Mouse (Mus musculus): ENCODE results near the gene Crybg1. TPM values are rescaled to one million over a fixed set of nuclear protein-coding genes. Genes with fewer than 3 reads are reported as not detected.
"Not testable (repeated sequence)": the region's sequence is repeated elsewhere in the genome, so short reads cannot be mapped to it uniquely, and the experiment has no call there.

Crybg1 gene
- total RNA-seq, 2 experiments from 2014 or later = 1.0 to 1.3 TPM

DNA sequence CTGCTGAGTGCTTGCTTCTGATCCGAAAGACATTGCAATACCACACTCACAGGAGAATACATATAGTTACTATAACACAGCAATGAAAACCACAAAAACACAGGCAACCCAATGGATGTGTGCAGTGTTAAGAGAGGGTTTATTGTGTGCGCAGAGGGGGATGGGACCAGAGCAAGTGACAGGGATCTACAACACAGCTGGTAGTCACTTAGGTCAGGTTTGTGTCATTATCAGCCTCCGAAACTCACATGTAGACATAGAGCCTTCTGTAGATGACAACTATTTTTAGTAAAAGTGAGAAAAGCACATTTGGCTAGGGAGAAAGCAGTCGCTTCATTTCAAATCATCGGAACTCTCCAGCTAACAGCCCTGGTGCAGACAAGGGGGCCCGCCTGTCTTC, 166.2 kb downstream of the Crybg1 start:
- intact Hi-C loops (cut with DNase I) = no loop called here
- DNase-seq = no peak

DNA sequence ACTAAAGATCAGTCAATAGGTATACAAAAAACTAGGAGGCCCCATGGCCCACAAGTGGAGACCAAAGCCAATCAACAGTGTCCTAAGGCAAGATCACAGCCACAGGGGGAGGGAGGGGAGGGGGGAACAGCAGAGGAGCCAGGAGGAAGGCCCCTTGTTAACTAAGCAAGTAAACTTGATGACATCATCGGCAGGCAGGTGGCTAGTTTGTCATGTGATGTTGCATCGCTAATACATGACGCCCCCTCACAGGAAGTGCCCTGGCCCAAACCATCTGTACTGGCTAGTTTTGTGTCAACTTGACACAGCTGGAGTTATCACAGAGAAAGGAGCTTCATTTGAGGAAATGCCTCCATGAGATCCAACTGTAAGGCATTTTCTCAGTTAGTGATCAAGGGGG, 167.9 kb downstream of the Crybg1 start:
- intact Hi-C loops (cut with DNase I); DNase-seq: not testable (repeated sequence)

DNA sequence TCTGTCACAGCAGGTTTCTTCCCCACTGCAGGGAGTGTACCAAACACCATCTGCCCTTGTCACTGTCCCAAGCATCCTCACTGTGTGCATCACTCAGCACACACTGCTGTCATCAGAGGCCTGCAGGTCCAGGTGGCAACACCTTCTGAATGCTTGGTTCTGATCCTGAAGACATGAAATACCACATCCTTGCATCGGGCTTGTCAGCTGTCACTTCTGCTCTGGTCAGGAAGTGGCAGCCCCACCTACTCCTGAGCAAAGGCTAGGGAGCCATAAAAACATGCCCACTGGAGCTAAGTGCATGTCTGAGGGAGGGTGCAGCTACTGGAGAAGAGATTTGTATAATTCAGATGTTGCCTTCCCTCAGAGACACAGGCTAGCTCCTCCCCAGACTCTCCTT, 168.6 kb downstream of the Crybg1 start:
- no peak for DNase-seq
- intact Hi-C loops (cut with DNase I) = no loop called here

DNA sequence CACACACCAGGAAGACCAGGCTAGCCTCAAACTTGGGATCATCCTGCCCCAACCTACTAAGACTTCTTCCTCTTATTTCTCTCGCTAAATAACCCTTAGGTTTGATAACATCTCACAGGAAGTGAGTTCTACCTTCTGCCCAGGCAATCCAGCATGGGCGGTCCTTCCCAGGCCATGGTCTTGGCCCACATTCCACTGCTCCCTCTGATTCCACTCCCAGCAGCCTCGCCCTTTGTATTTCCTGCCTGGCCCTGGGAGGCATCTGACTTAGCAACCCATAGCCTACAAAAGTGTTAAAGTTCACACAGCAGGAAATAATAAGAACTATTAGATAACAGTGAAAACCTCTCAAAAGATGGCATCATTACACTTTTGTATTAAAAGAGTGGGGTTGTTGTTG, 171.3 kb downstream of the Crybg1 start:
- intact Hi-C loops (cut with DNase I) = no loop called here
- no peak for DNase-seq

DNA sequence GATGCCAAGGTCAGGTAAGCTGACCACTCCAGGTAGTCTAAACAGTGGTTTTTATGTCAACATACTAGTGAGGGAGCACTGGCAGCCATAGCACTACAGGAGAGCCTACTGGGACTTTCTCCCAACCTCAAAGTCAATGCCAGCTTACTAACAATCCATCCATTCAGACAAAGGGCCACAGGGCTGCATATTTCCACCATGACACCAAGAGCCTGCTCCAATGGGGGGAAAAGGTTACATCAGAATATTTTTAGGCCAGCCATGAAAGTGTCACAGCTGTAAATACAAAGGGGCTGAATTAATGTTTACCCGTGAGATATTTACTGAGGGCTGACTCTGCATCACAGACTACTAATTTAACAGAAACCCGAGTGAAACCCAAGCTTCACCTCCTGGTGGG, 175.4 kb downstream of the Crybg1 start:
- intact Hi-C loops (cut with DNase I) = no loop called here
- no peak for DNase-seq

DNA sequence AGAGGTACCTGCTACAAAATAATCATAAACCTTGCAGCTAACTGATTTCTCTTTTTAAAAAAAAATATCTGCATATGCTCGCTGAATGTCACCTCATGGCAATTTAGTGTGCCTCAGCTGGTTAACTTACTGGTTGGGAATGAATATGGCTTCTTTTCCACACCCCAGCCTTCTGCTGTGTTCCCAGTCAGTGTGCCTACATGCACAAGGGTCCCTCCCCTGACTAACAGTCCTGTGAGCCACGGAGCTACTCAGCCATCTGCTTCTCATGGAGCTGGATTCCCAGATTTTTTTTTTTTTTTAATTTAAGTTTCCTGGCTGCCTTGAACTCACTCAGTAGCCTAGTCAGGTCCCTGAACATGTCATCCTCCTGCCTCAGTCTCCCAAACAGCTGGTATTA, 183.7 kb downstream of the Crybg1 start:
- no peak for DNase-seq
- intact Hi-C loops (cut with DNase I) = no loop called here

DNA sequence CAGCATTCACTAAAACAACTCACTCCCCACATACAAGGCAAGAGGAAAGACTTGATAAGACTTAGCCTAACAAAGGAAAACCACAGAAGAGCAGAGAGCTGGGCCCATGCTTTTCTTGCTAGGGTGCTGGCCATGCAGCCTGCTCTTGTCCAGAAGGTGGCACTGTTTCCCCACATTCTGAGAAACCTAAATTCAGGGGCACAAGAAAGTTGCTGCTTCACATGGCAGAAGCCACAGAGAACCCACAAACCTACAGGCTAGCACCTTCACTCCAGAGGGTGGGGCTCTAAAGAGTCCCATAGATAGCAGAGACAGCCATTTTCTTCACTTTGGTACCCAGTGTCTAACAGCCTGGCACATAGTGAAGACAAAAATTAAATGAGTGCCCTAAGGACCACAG, 194.7 kb downstream of the Crybg1 start:
- DNase-seq = peak in 1 of 2 experiments; percentile 18
- intact Hi-C loops (cut with DNase I) = loop anchor here (1.0 to 5.0 kb wide), 4 partner anchors 117 to 223 kb away; partner anchors contain the start of gene Crybg1

DNA sequence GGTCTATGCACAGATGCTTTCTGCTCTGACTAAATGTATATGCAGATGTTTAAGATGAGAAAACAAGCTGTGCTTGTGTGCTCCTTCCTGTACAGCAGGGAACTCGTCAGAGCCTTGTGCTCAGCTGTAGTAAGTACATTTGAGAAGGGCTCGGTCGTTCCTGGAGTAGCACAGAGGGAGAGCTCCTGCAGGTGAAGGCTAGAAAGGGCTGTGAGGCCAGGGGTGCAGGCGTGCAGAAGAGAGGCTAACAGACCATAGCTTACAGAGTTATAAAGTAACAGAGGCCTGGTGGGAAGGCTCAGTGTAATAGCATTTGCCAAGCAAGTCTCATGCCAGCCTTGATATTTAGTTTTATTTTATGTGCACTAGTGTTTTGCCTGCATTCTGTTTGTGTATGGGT, 203.2 kb downstream of the Crybg1 start:
- intact Hi-C loops (cut with DNase I) = no loop called here

DNA sequence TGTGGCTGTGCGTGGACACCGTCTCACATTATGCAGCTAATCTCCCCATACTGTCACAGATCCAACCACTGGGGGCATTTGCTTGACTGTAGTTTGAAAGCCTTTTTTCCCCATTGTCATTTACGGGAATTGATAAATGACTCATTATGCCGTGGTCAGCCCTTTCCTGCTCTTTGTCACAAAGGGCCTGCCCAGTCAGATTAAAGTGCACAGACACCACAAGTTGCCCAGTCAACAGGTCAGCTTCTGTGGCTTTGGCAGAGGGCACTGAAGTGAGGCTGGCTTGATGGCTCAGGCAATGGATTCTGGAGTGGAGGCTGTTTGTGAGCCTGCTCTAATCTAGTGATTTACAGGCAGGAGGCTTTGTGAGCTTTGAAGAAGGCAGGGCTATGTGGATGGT, 204.9 kb downstream of the Crybg1 start:
- no peak for DNase-seq

More for the DNA sequence above, 203.2 kb downstream of the Crybg1 start:
- DNase-seq = no peak

DNA sequence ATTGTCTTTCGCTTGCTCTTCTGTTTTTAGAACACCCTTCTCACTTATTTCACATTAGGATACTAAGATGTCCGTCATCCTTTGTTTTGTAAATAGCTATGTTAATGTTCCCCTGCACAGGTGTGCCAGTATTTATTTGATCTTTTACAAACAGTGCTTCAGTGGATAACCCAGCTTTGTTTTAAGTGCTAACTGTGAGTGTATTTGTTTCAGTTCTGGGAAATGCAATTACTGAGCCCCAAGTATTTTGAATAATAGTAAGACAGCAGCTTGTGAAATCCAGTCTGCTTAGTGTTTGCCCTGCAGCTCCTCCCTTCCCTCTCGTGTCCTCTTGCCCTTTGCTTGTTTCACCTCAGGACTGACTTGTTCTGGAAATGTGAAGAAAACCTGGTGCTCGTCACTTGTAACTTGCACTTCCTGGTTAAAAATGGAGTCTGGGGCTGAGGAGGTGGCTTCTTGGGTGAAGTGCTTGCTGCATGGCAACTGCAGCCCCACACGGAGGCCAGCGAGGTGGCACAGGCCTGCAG, 209.5 kb downstream of the Crybg1 start:
- intact Hi-C loops (cut with DNase I) = no loop called here
- no peak for DNase-seq

More for the DNA sequence above, 204.9 kb downstream of the Crybg1 start:
- intact Hi-C loops (cut with DNase I) = no loop called here

DNA sequence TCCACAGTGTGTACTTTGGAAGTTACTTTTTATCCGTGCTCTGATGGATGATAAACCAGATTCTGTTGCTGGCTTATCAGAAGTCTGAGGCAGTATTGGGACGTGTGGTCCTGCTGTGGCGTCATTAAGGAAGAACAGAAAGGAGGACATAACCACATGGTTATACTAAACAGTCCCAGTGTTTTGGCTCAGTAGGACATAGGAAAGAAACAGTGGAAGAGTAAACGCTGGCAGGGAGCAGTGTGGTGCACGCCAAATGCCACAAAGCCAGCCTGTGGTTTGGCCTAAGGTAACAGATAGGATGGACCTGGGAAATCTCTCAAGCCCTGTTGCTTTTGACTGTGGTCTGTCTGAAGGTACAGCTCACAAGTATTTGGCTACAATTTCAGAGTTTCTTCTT, 220.1 kb downstream of the Crybg1 start:
- intact Hi-C loops (cut with DNase I) = no loop called here
- DNase-seq = no peak

DNA sequence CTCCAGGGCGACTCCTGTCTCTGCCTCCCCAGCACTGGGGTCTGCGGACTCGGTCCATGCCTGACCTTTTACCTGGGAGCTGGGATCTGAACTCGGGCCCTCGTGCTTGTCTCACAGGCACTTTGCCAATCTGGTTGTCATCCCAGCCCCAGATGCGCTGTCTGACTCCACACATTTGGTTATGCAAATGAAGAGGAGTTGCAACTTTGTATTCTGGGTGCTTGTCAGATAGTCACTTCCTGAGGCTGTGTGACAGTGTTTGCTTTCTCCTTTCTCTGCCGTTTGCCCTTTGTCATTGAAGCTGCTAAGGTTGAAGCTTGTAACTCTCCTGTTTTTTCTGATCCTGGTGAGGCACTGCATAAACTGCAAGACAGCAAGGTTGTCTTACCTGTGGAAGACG, 220.9 kb downstream of the Crybg1 start:
- no peak for DNase-seq
- intact Hi-C loops (cut with DNase I) = no loop called here

DNA sequence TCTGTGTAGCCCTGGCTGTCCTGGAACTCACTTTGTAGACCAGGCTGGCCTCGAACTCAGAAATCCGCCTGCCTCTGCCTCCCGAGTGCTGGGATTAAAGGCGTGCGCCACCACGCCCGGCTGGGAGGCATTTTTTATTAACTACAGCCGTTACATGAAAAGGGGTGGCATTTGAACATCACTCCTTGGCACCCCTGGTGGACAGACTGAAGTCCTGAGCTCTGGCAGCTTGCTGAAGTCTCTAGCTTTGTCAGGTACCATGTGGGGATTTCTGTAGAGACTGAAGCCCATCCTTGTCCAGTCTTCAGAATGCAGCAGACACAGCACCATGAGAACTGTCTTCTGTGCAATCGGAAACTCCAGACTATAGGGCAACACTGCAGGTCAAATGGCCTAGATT, 222.9 kb downstream of the Crybg1 start:
- DNase-seq; intact Hi-C loops (cut with DNase I): not testable (repeated sequence)

DNA sequence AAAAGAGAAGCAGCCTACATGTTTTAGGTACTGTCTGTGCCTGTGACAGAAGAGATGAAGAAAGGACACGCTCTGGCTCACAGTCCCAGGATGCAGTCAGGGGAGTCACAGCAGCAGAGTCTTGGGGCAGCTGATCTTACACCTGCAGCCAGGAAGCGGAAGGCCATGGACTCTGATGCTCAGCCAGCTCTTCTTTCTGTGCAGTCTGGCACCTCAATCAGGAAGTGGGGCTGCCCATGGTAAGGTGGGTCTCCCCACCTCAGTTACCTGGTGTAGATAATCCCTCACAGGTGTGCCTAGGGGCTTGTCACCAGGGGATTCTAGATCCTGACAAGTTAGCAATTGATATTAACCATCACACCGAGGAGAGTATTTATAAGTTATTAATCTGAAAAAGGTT, 225.6 kb downstream of the Crybg1 start:
- intact Hi-C loops (cut with DNase I) = no loop called here
- no peak for DNase-seq

DNA sequence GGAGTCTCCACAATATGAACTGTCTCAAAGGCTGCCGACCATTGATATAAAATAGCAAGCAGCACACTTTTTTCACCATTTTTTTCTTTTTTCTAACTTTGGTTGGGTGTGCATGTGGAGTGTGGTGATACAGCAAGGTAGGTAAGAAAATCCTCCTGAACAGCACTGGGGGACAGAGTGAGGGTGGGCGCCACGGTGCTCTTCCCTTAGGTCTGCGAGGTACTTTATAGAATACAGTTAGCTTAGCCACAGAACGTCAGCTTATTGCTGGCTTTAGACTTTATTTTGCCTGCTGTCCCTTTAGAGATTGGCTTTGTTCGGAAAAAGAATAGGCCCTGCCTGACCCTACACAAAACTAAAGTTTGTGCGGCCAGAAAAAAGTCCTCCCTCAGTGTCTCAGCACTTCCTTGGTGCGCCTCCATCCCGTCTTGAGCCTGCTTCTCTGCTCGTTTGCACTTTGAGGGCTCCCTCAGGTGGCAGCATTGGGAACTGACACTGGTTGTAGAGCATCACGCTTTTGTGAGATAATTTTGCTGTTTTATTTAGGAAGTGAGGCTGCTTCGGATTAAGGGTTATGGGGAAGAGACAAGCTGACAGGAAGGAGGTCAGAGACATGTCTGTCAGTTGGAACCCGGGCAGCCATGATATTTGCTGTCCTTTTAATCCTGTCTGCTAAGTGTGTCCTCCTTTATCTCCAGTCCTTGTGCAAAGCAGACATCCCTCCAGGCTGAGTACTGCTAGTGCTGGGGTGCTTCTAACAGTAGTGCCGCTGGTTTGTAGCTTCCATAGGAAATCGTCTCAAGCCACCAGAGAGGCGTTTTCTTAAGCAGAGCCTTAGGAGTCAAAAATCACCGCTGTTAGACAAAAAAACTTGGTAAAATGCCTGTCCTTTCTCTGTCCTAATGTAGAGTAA, 229.7 kb downstream of the Crybg1 start:
- intact Hi-C loops (cut with DNase I) = loop anchor here (1.0 kb wide), 1 partner anchor 344 kb away; no protein-coding TSS in a partner anchor
- peak; percentile 60 to 69 for DNase-seq

DNA sequence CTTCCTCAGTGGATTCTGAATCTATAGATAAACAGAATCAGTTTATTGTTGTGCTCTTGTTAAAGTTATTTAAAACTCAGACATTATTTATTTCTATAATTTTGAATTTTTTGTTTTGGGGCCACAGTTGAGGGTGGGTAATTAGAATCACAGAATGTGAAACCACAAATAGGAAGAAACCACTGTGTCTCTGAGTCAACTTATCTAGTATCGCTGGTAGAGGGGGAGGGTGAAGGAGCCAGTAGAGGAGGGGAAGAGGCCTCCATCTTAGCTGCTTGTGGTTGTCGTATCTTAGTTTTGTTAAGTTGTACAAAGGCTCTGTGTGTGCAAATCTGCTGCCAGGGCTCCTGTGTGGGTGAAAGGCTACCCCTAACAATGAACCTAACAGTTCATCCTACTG, 231.9 kb downstream of the Crybg1 start:
- intact Hi-C loops (cut with DNase I) = no loop called here
- DNase-seq = no peak

DNA sequence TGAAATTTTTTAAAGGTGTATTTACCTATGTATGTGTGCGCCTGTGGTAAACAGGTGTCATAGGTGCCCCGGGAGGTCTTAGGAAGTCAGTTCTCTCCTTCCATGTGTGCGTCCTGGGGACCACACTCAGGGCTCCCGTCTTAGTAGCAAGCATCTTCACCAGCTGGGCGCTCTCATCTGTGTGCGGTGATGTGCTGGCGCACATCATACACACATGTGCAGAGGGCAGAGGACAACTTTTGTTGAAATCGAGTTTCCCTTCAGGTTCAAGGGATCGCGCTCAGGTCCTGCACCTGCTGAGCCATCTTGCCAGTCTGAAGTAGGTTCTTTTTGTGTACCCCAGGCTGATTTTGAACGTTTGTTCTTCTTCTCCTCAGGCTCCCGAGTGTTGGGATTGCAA, 232.5 kb downstream of the Crybg1 start:
- no peak for DNase-seq
- intact Hi-C loops (cut with DNase I) = no loop called here

DNA sequence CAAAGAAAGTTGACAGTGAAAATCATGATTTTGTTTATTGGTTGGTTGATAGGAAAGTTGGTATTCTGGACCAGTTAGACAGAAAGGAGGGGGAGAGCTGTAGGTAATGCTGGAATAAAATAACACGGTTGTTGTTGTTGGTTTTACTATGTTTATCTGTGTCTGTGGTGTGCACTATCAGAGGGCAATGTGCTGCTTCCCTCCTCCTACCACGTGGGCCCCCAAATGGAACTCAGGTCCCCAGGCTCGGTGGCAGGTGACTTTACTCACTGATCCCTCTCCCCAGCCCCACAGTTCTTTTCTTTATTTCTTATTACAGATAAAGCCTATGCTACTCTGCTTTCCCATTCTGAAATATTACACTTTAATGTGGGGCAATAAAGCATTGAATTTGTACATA, 236.4 kb downstream of the Crybg1 start:
- no peak for DNase-seq
- intact Hi-C loops (cut with DNase I) = no loop called here

DNA sequence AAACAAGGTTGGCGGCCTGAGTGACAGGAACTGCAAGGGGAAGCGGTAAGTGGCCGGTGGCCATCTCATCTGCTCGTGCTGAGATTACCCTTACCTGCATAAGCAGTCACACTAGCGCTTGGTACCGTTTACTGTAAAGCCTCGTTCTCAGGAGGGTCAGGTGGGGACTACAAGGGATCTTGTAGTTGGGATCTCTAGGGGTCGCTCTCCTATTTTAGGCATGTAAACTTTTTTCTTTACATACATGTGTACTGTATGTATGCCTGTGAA, 237.8 kb downstream of the Crybg1 start:
- DNase-seq = no peak
- intact Hi-C loops (cut with DNase I) = no loop called here

DNA sequence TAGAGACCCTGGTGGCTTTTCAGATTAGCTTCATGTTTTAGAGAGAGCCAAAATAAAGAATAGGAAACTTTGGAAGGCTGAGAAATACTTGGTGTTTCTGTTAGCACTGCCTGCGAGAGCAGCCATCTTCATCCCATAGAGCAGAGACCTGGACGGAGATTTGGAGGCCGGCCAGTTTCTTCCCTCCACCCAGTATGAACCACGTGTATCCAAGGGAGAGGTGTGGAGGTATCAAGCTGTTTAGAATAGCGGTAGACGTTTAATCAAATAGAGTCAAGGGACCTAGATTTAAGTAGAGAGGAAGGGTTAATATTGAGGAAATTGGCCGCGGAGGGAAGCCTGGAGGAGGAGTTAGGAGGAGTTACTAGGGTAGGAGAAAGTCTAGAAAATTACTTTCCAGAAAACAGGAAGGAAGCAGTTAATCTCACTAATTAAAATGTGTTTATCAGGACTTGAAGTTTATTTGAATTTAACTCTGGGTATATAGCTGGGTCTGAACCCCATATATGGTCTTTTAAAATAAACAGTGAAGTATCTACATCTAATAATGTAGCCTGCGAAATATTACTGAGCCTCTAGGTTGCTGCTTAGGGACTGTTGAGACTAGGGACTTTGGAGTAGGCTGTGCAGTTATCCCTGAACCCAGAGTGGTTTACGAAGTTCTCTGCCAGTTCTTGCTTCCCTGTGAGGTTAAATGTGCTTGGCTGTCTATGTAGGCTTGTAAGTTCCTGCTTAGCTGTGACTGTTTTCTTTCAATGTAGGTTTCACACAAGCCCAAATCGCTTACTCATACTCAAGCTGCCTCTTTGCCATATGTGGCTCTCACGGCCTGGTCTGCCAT, 238.4 kb downstream of the Crybg1 start:
- no peak for DNase-seq
- intact Hi-C loops (cut with DNase I) = no loop called here

DNA sequence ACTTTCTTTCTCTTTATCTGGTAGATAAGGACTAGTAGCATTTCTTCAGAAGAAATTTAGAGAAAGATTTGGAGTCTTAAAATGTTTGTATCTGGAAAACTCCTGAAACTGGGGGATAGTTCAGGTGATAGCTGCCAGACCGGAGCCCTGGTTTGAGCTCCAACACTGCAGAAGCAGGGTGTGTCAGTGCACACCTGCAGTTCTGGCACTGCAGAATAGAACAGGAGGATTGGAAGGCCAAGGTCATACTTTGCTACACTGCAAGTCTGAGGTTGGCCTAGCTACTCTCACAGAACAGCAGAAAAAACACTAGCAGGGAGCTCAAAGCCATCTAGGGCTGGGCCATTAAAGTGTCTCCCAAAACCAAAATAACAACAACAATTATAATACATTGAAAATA, 244.1 kb downstream of the Crybg1 start:
- intact Hi-C loops (cut with DNase I) = loop anchor here (5.0 kb wide), 1 partner anchor 327 kb away; the partner anchor contains the start of gene Cd24a
- no peak for DNase-seq
